Mouse (Mus musculus): Measurements from ENCODE around the gene Cog5. TPM values are rescaled to one million over a fixed set of nuclear protein-coding genes. Genes with fewer than 3 reads are reported as not detected.
"Not testable (repeated sequence)": the region's sequence is repeated elsewhere in the genome, so short reads cannot be mapped to it uniquely, and the experiment has no call there.

Cog5 gene
- 5.7 and 7.3 TPM in 2 replicates for polyA plus RNA-seq (2012; rRNA removed)

GRCm38 (mm10) chr12:31654197-31654964 is at the start of gene Cog5, which contains the start of gene Dus4l:
Gene Cog5, plus strand, starts transcription at chr12:31654869.
Gene Dus4l, minus strand, starts transcription at chr12:31654826.
- TF ChIP-seq CTCF (IDR thresholded peaks at IDR 0.05; ENCODE audit: extremely low read depth, insufficient read length, insufficient replicate concordance, low read depth, low read length), result 0 out of 2 replicates have a peak, but pooled peaks have one; percentile 11
- peak; percentile 72 for TF ChIP-seq POLR2A (IDR thresholded peaks at IDR 0.05; ENCODE audit: low read depth, low read length)
- Histone ChIP-seq H3K27me3 (ENCODE audit: control insufficient read depth, insufficient read depth, low read length) (no peaks in the 10 kb centered on the region), H3K27ac (ENCODE audit: insufficient read depth, low read depth, low read length) (peak within 1 kb of the TSS; percentile 84), H3K4me1 (ENCODE audit: control insufficient read depth, insufficient read depth, insufficient read length, low read length) (peaks cover 5% of the 10 kb centered on the region; the same call in 1 of the 2 replicates), H3K4me3 (ENCODE audit: low read depth, low read length) (peak within 1 kb of the TSS; percentile 100), H3K36me3 (ENCODE audit: control insufficient read depth, insufficient read depth, low read length) (peaks cover 4% of the 10 kb centered on the region)
- under 1% methylated on average over 47 of the region's 47 CpGs for WGBS

GRCm38 (mm10) chr12:31604894-31605293 is 49.8 kb upstream of the Cog5 start:
- WGBS, result 97% methylated on average over 3 of the region's 3 CpGs
- Histone ChIP-seq H3K27ac (ENCODE audit: insufficient read depth, low read depth, low read length) (no peak overlapping the region), H3K4me3 (ENCODE audit: low read depth, low read length) (no peak overlapping the region), H3K27me3 (ENCODE audit: control insufficient read depth, insufficient read depth, low read length) (no peaks in the 10 kb centered on the region), H3K36me3 (ENCODE audit: control insufficient read depth, insufficient read depth, low read length) (no peaks in the 10 kb centered on the region; the same call in 1 of the 2 replicates), H3K4me1 (ENCODE audit: control insufficient read depth, insufficient read depth, insufficient read length, low read length) (no peaks in the 10 kb centered on the region)
- no peak for TF ChIP-seq CTCF (IDR thresholded peaks at IDR 0.05; ENCODE audit: extremely low read depth, insufficient read length, insufficient replicate concordance, low read depth, low read length)
- no peak for TF ChIP-seq POLR2A (IDR thresholded peaks at IDR 0.05; ENCODE audit: low read depth, low read length)

DNA sequence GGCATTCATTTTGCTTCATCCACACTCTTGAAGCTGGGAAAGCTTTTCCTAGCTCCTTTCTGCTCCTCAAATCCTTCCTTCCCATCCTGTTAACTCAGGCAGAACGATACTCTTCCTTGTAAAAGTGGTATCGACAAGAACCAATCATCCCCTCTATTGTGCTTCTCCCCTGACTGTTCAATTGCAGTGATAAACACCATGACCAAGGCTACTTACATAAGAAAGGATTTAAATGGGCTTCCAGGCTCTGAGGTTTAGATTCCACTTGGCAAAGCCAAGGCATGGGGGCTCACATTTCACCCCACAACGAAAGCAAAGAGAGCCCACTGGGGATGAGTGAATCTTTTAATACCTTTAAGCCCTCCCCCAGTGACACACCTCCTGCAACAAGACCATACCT is 46.5 kb upstream of the Cog5 start:
- Histone ChIP-seq H3K36me3 (ENCODE audit: control insufficient read depth, insufficient read depth, low read length) (no peaks in the 10 kb centered on the region), H3K27me3 (ENCODE audit: control insufficient read depth, insufficient read depth, low read length) (no peaks in the 10 kb centered on the region), H3K4me3 (ENCODE audit: low read depth, low read length) (no peak overlapping the region), H3K27ac (ENCODE audit: insufficient read depth, low read depth, low read length) (no peak overlapping the region), H3K4me1 (ENCODE audit: control insufficient read depth, insufficient read depth, insufficient read length, low read length) (no peaks in the 10 kb centered on the region)
- TF ChIP-seq CTCF (IDR thresholded peaks at IDR 0.05; ENCODE audit: extremely low read depth, insufficient read length, insufficient replicate concordance, low read depth, low read length) (no peak), POLR2A (IDR thresholded peaks at IDR 0.05; ENCODE audit: low read depth, low read length) (no peak)
- 76% methylated on average over 3 of the region's 3 CpGs for WGBS

- Histone ChIP-seq H3K4me3 (ENCODE audit: low read depth, low read length) (no peak overlapping the region), H3K27me3 (ENCODE audit: control insufficient read depth, insufficient read depth, low read length) (no peaks in the 10 kb centered on the region), H3K36me3 (ENCODE audit: control insufficient read depth, insufficient read depth, low read length) (peaks cover 12% of the 10 kb centered on the region), H3K4me1 (ENCODE audit: control insufficient read depth, insufficient read depth, insufficient read length, low read length) (no peaks in the 10 kb centered on the region), H3K27ac (ENCODE audit: insufficient read depth, low read depth, low read length) (no peak overlapping the region)
- WGBS, result 82% methylated on average over 4 of the region's 4 CpGs
- no peak for TF ChIP-seq CTCF (IDR thresholded peaks at IDR 0.05; ENCODE audit: extremely low read depth, insufficient read length, insufficient replicate concordance, low read depth, low read length)
- no peak for TF ChIP-seq POLR2A (IDR thresholded peaks at IDR 0.05; ENCODE audit: low read depth, low read length)
These were observed 41.3 kb upstream of the Cog5 start for GRCm38 (mm10) chr12:31613353-31613752.

DNA sequence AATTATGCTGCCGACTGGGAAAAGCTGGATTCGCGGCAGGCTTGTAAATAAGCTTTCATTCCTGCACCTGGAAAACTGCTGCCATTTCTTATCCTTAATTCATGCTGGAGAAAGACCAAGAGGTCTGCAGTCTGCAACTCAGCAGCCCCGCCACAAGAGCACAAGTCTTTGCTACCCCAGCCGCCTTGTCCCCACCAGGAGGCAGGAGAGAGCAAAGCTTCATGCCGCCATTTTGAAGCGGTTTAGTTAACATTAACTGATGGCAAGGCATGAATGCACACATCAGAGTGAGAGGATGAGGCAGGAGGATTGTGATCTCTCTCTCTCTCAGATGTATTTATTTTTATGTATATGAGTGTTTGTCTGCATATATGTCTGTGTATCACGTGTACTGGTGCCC is 34.6 kb upstream of the Cog5 start:
- Histone ChIP-seq H3K36me3 (ENCODE audit: control insufficient read depth, insufficient read depth, low read length) (peaks cover 26% of the 10 kb centered on the region), H3K27ac (ENCODE audit: insufficient read depth, low read depth, low read length) (0 out of 2 replicates have a peak overlapping the region, but pooled peaks have one; percentile 7), H3K4me1 (ENCODE audit: control insufficient read depth, insufficient read depth, insufficient read length, low read length) (no peaks in the 10 kb centered on the region), H3K4me3 (ENCODE audit: low read depth, low read length) (no peak overlapping the region), H3K27me3 (ENCODE audit: control insufficient read depth, insufficient read depth, low read length) (no peaks in the 10 kb centered on the region)
- WGBS, result 79% methylated on average over 8 of the region's 8 CpGs
- TF ChIP-seq POLR2A (IDR thresholded peaks at IDR 0.05; ENCODE audit: low read depth, low read length) (no peak), CTCF (IDR thresholded peaks at IDR 0.05; ENCODE audit: extremely low read depth, insufficient read length, insufficient replicate concordance, low read depth, low read length) (peak; percentile 34; the same call in 1 of the 2 replicates)

DNA sequence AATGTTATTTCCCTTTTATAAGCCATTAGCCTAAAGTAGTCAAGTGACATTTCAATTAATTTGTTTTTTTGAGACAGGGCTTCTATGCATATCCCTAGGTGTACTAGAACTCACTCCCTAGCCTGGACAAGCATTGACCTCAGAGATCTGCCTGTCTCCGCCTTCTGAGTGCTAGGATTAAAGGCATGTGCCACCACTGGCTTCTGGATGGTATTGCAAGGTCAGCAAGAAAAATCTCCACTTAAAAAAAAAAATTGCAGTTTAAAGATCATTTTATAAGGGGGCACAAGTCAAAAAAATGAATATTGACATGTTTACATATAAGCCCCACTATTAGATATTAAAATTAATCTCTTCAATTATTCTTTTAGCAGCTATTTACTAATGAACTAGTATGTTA is 29.7 kb upstream of the Cog5 start:
- Histone ChIP-seq H3K27me3 (ENCODE audit: control insufficient read depth, insufficient read depth, low read length) (no peaks in the 10 kb centered on the region), H3K4me1 (ENCODE audit: control insufficient read depth, insufficient read depth, insufficient read length, low read length) (no peaks in the 10 kb centered on the region), H3K27ac (ENCODE audit: insufficient read depth, low read depth, low read length) (no peak overlapping the region), H3K36me3 (ENCODE audit: control insufficient read depth, insufficient read depth, low read length) (peaks cover 25% of the 10 kb centered on the region), H3K4me3 (ENCODE audit: low read depth, low read length) (no peak overlapping the region)
- 100% methylated on average over 1 of the region's 1 CpGs for WGBS
- TF ChIP-seq CTCF (IDR thresholded peaks at IDR 0.05; ENCODE audit: extremely low read depth, insufficient read length, insufficient replicate concordance, low read depth, low read length) (no peak), POLR2A (IDR thresholded peaks at IDR 0.05; ENCODE audit: low read depth, low read length) (no peak)

- 96% methylated on average over 9 of the region's 9 CpGs for WGBS
- not testable (repeated sequence) for H3K27ac ChIP-seq (ENCODE audit: insufficient read depth, low read depth, low read length); H3K27me3 ChIP-seq (ENCODE audit: control insufficient read depth, insufficient read depth, low read length); H3K4me1 ChIP-seq (ENCODE audit: control insufficient read depth, insufficient read depth, insufficient read length, low read length); H3K4me3 ChIP-seq (ENCODE audit: low read depth, low read length)
- peaks cover 18% of the 10 kb centered on the region for H3K36me3 ChIP-seq (ENCODE audit: control insufficient read depth, insufficient read depth, low read length)
These were observed 26.3 kb upstream of the Cog5 start for GRCm38 (mm10) chr12:31628396-31628795.

Data from small intestine, adult 2 months (tissue).